Mouse (Mus musculus): ENCODE data around the gene Ncf2.

- TF ChIP-seq CTCF (IDR thresholded peaks at IDR 0.05; ENCODE audit: control insufficient read depth, insufficient read depth, insufficient read length), result no peak
- TF ChIP-seq MAX (IDR thresholded peaks at IDR 0.05), result no peak
- TF ChIP-seq MYOG (IDR thresholded peaks at IDR 0.05; ENCODE audit: control insufficient read depth, extremely low read depth, insufficient read length), result no peak
- TF ChIP-seq CEBPB (IDR thresholded peaks at IDR 0.05; ENCODE audit: low read depth), result no peak
- no peak for TF ChIP-seq MYOD1 (IDR thresholded peaks at IDR 0.05; ENCODE audit: control insufficient read depth, insufficient read length, low read depth)
- TF ChIP-seq USF1 (IDR thresholded peaks at IDR 0.05; ENCODE audit: low read depth), result no peak
- TF ChIP-seq FOSL1 (IDR thresholded peaks at IDR 0.05; ENCODE audit: insufficient read depth, low read length, poor library complexity, severe bottlenecking), result no peak
Observed at GRCm38 (mm10) chr1:152761791-152762190, 38.2 kb upstream of the Ncf2 start.

All from C2C12 (cell line).